Mouse (Mus musculus) bone marrow macrophage, adult 2 months (primary cell): ENCODE data around the gene Cyp2j5. TPM values are rescaled to one million over a fixed set of nuclear protein-coding genes. Genes with fewer than 3 reads are reported as not detected.
"Not testable (repeated sequence)": the region's sequence is repeated elsewhere in the genome, so short reads cannot be mapped to it uniquely, and the experiment has no call there.

Experiments used
- H3K27ac ChIP-seq: 2 replicates; pipeline ENCODE4 v1.5.1; 2012; ENCODE audit warnings: low read depth, low read length; ENCODE audit not compliant: insufficient read depth
- H3K4me1 ChIP-seq: 2 replicates; pipeline ENCODE4 v1.6.1; 2012; ENCODE audit warnings: low read length; ENCODE audit not compliant: control insufficient read depth, insufficient read depth
- H3K4me3 ChIP-seq: 2 replicates; pipeline ENCODE4 v1.5.1; 2012; ENCODE audit warnings: mild to moderate bottlenecking, low read length, moderate library complexity; ENCODE audit not compliant: insufficient read depth
- CTCF ChIP-seq: IDR thresholded peaks from 2 replicates; pipeline ENCODE4 v1.5.1; 2012; ENCODE audit warnings: low read depth, mild to moderate bottlenecking, low read length, moderate library complexity
- POLR2A ChIP-seq: IDR thresholded peaks from 2 replicates; pipeline ENCODE4 v1.6.1; 2012; ENCODE audit warnings: mild to moderate bottlenecking, low read depth, low read length, borderline replicate concordance
- polyA plus RNA-seq: library from polyadenylated mRNA; stranded (reverse); fragments of >200 nt; gene quantifications from 2 replicates; pipeline ENCODE4 v1.2.4, GENCODE M21; 2012; ENCODE audit not compliant: missing spikeins, insufficient read depth, insufficient read length

The Cyp2j5 gene
- polyA plus RNA-seq, 1 experiment, result not detected

GRCm38 (mm10) chr4:96635455-96635854, 28.5 kb downstream of the Cyp2j5 start:
- no peak overlapping the region for H3K27ac ChIP-seq
- no peak overlapping the region for H3K4me3 ChIP-seq
- no peaks in the 10 kb centered on the region for H3K4me1 ChIP-seq
- TF ChIP-seq CTCF (no peak), POLR2A (no peak)

DNA sequence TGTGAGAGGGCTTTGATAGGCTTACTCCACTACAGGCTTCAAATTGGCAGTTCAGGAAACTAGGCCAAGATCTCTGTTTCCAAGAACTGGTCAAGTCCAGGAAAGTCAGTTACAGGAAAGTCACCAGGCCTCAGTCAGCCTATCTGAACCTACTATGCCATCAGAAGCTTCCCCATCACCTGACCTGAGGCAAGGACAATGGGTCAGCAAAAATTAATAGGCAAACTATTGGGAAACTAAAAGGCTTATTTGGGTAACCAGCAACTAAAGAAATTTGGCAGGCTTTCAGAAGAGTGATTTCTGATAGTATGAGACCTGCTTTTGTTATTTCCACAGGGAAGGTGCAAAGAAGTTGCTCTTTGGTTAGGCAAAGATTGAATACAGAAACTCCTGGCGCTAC, 41.5 kb downstream of the Cyp2j5 start:
- TF ChIP-seq CTCF (no peak), POLR2A (no peak)
- H3K27ac ChIP-seq, result no peak overlapping the region
- H3K4me1 ChIP-seq, result no peaks in the 10 kb centered on the region
- no peak overlapping the region for H3K4me3 ChIP-seq

GRCm38 (mm10) chr4:96591791-96592150, 72.2 kb downstream of the Cyp2j5 start:
- Histone ChIP-seq H3K27ac (no peak overlapping the region), H3K4me1 (no peaks in the 10 kb centered on the region), H3K4me3 (no peak overlapping the region)
- TF ChIP-seq POLR2A (no peak), CTCF (no peak)

DNA sequence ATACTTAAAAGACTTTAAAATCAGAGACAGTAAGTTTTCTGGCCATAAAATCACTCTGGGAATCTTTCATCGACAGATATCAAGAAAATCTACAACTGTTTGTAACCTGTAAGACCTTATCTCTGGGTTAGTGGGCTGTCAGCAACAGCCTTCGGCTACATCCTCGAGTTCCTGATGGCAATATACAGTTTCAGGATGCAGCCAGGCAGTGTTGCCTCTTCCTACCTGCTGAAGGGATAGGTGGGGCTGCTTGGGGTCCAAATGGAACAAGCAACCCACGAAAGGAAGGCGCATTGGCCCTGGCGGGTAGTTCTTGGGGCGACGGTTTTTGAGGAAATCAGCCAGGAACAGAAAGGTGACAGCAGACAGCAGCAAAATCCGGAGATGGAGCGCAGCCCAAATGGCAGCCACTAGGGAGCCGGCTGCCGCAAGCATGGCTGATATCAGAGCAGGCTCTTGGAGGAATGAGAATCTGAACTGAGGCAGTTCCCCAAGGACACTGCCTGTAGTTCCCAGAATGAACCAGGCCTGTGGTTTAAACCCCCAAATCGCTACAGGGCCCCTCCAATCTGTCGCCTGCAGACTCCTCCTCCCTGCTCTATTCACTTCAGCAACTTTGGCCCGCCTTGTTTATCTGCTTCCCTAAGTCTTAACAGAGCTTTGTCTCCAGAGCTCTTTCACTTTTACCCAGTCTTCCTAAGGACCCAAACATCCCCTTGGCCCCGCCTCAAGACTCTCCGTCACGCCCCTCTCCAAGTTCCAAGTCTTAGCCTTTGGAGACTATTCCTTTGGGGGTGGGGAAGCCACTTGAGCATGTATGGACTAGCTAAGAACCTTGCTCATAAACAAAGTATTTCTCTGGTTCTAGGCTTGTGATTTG, 72.8 kb downstream of the Cyp2j5 start, which contains the start of gene Cyp2j9:
Cyp2j9 (minus strand) TSS at position 668 of the 880 bp plus-strand sequence.
- Histone ChIP-seq H3K4me1 (no peaks in the 10 kb centered on the region), H3K4me3 (no peak within 1 kb of the TSS), H3K27ac (no peak within 1 kb of the TSS)
- TF ChIP-seq POLR2A (no peak), CTCF (no peak)

DNA sequence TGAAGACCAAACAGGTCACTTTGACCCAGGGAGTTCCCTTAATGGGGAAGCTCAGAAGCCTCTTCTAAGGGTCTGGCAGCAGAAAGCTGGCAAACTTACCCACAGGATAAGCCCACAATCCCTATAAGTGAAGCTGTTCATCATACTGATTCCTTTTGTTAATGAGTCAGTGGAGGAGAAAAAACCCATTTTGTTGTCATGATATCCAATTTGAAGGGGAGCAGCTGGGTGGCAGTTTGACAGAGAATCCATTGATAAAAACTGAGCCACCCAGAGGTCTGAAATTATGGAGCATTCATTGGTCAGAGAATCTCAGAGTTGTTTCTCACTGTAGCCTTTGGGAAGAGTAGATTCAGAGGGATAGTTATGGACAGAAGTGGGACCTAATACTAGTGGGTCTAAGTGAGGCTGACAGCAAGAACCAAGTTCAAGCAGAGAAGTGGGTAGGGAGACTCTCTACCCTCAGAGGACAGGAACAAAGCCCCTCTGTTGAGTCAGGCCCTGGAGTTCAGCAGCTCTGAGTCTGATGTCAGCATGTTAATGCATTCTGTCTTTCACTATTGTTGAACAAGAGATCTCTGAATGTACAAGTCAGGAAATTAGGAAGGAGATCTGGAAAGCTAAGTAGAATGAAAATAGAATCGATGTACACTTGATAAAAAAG, 82.4 kb downstream of the Cyp2j5 start:
- no peaks in the 10 kb centered on the region for H3K4me1 ChIP-seq
- TF ChIP-seq CTCF, result no peak
- TF ChIP-seq POLR2A, result no peak
- no peak overlapping the region for H3K4me3 ChIP-seq
- no peak overlapping the region for H3K27ac ChIP-seq

- H3K4me3 ChIP-seq, H3K4me1 ChIP-seq, H3K27ac ChIP-seq: not testable (repeated sequence)
Observed at GRCm38 (mm10) chr4:96580351-96580750, 83.6 kb downstream of the Cyp2j5 start.

Other genes starting within 250 kb of the Cyp2j5 start
- gene Cyp2j8, start 156.8 kb downstream of the Cyp2j5 start, polyA plus RNA-seq, result not detected in 2 replicates
- gene Cyp2j6, start 110.5 kb downstream of the Cyp2j5 start, polyA plus RNA-seq, result 3.2 and 3.4 TPM in 2 replicates
- gene Cyp2j9, start 72.6 kb downstream of the Cyp2j5 start, polyA plus RNA-seq, result 0.54 TPM in 1 of 2 replicates, not detected in the other
- gene Gm12695, start 121.0 kb upstream of the Cyp2j5 start, polyA plus RNA-seq, result not detected in 2 replicates